Mouse (Mus musculus): ENCODE data around the gene AY761184. TPM values are rescaled to one million over a fixed set of nuclear protein-coding genes. Genes with fewer than 3 reads are reported as not detected.
"Not testable (repeated sequence)": the region's sequence is repeated elsewhere in the genome, so short reads cannot be mapped to it uniquely, and the experiment has no call there.

The AY761184 gene
- not detected in 2 replicates for polyA plus RNA-seq (2014; fragmentation: Nextera tagmentation; extraction: Ambion mirVana)

- H3K4me3 ChIP-seq (ENCODE audit: low read depth, low read length); H3K4me2 ChIP-seq (ENCODE audit: low read depth, low read length, severe bottlenecking); H3K4me1 ChIP-seq (replicated peaks; ENCODE audit: control insufficient read depth, insufficient read depth, low read length); H3K27me3 ChIP-seq (ENCODE audit: control insufficient read depth, insufficient read depth, low read length); H3K36me3 ChIP-seq (ENCODE audit: control insufficient read depth, insufficient read depth, low read length); DNase-seq (ENCODE audit: low spot score); ATAC-seq (replicated peaks; ENCODE audit: low FRiP score); H3K27ac ChIP-seq (ENCODE audit: low read depth, low read length); H3K9me3 ChIP-seq (ENCODE audit: control insufficient read depth, low read length); H3K9ac ChIP-seq (ENCODE audit: low read length): not testable (repeated sequence)
- WGBS = 71% methylated on average over 1 of the region's 2 CpGs
These were observed at the start of gene AY761184 for GRCm38 (mm10) chr8:21703545-21703944. AY761184 (minus strand) TSS chr8:21703645.

DNA sequence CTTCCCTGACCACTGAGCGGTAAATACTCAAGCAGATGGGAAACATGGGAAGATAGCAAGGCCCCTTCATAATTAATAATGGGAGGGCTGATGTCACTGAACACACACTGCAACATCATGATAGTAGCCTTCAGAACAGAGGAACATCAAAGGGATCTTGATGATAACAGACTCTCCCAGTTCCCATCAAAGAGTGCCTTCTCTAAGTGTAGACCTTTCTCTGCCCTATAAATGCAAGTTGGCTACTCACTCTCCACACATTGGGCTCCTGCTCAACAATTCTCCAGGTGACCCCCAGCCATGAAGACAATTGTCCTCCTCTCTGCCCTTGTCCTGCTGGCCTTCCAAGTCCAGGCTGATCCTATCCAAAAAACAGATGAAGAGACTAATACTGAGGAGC, 37.9 kb downstream of the AY761184 start, which contains the start of gene Defa34:
Defa34 (plus strand) TSS at position 301 of the 400 bp plus-strand sequence.
- not testable (repeated sequence) for H3K4me3 ChIP-seq (ENCODE audit: low read depth, low read length); H3K27ac ChIP-seq (ENCODE audit: low read depth, low read length); H3K4me2 ChIP-seq (ENCODE audit: low read depth, low read length, severe bottlenecking); DNase-seq (ENCODE audit: low spot score); H3K9ac ChIP-seq (ENCODE audit: low read length); H3K4me1 ChIP-seq (replicated peaks; ENCODE audit: control insufficient read depth, insufficient read depth, low read length); ATAC-seq (replicated peaks; ENCODE audit: low FRiP score); H3K9me3 ChIP-seq (ENCODE audit: control insufficient read depth, low read length); H3K27me3 ChIP-seq (ENCODE audit: control insufficient read depth, insufficient read depth, low read length); H3K36me3 ChIP-seq (ENCODE audit: control insufficient read depth, insufficient read depth, low read length)
- WGBS = no CpG with 5 or more reads among the region's 1 CpGs

DNA sequence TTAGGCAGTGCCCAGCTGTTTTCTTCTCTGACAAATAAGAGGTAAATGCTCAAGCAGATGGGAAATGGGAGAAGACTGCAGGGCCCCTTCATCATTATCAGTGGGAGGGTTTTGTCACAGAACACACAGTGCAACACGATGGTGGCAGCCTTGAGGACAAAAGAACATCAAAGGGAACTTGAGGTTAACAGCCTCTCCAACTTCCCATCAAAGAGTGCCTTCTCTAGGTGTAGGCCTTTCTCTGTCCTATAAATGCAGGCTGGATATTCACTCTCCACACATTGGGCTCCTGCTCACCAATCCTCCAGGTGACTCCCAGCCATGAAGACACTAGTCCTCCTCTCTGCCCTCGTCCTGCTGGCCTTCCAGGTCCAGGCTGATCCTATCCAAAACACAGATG, 48.0 kb downstream of the AY761184 start, which contains the start of gene Defa17:
Defa17 (plus strand) TSS at position 301 of the 400 bp plus-strand sequence.
- H3K27me3 ChIP-seq (ENCODE audit: control insufficient read depth, insufficient read depth, low read length); H3K36me3 ChIP-seq (ENCODE audit: control insufficient read depth, insufficient read depth, low read length); DNase-seq (ENCODE audit: low spot score); H3K9me3 ChIP-seq (ENCODE audit: control insufficient read depth, low read length); H3K4me1 ChIP-seq (replicated peaks; ENCODE audit: control insufficient read depth, insufficient read depth, low read length); H3K9ac ChIP-seq (ENCODE audit: low read length); H3K27ac ChIP-seq (ENCODE audit: low read depth, low read length); H3K4me3 ChIP-seq (ENCODE audit: low read depth, low read length); ATAC-seq (replicated peaks; ENCODE audit: low FRiP score); H3K4me2 ChIP-seq (ENCODE audit: low read depth, low read length, severe bottlenecking): not testable (repeated sequence)
- no CpG with 5 or more reads among the region's 2 CpGs for WGBS

Other genes with a start within 250 kb of the AY761184 start
- not detected in 2 replicates for gene Gm7849, start 247.1 kb downstream of the AY761184 start, polyA plus RNA-seq (2014; fragmentation: Nextera tagmentation; extraction: Ambion mirVana)
- not detected in 2 replicates for gene Defa20, start 194.4 kb downstream of the AY761184 start, polyA plus RNA-seq (2014; fragmentation: Nextera tagmentation; extraction: Ambion mirVana)
- gene Defa32, start 174.6 kb downstream of the AY761184 start, polyA plus RNA-seq (2014; fragmentation: Nextera tagmentation; extraction: Ambion mirVana) = not detected in 2 replicates
- not detected in 2 replicates for gene Defa37, start 138.3 kb downstream of the AY761184 start, polyA plus RNA-seq (2014; fragmentation: Nextera tagmentation; extraction: Ambion mirVana)
- not detected in 2 replicates for gene Defa28, start 120.6 kb downstream of the AY761184 start, polyA plus RNA-seq (2014; fragmentation: Nextera tagmentation; extraction: Ambion mirVana)
- gene Gm7861, start 109.1 kb downstream of the AY761184 start, polyA plus RNA-seq (2014; fragmentation: Nextera tagmentation; extraction: Ambion mirVana) = not detected in 2 replicates
- not detected in 2 replicates for gene Defa26, start 85.5 kb downstream of the AY761184 start, polyA plus RNA-seq (2014; fragmentation: Nextera tagmentation; extraction: Ambion mirVana)
- not detected in 2 replicates for gene Defa17, start 47.9 kb downstream of the AY761184 start, polyA plus RNA-seq (2014; fragmentation: Nextera tagmentation; extraction: Ambion mirVana)
- gene Defa34, start 37.8 kb downstream of the AY761184 start, polyA plus RNA-seq (2014; fragmentation: Nextera tagmentation; extraction: Ambion mirVana) = not detected in 2 replicates
- not detected in 2 replicates for gene Defa24, start 30.8 kb upstream of the AY761184 start, polyA plus RNA-seq (2014; fragmentation: Nextera tagmentation; extraction: Ambion mirVana)
- not detected in 2 replicates for gene Defb50, start 119.9 kb upstream of the AY761184 start, polyA plus RNA-seq (2014; fragmentation: Nextera tagmentation; extraction: Ambion mirVana)
- not detected in 2 replicates for gene Defb2, start 136.3 kb upstream of the AY761184 start, polyA plus RNA-seq (2014; fragmentation: Nextera tagmentation; extraction: Ambion mirVana)
- gene Defb10, start 155.3 kb upstream of the AY761184 start, polyA plus RNA-seq (2014; fragmentation: Nextera tagmentation; extraction: Ambion mirVana) = not detected in 2 replicates
- gene Defb9, start 181.8 kb upstream of the AY761184 start, polyA plus RNA-seq (2014; fragmentation: Nextera tagmentation; extraction: Ambion mirVana) = not detected in 2 replicates
- gene Defb11, start 202.8 kb upstream of the AY761184 start, polyA plus RNA-seq (2014; fragmentation: Nextera tagmentation; extraction: Ambion mirVana) = not detected in 2 replicates
- gene Defb15, start 229.1 kb upstream of the AY761184 start, polyA plus RNA-seq (2014; fragmentation: Nextera tagmentation; extraction: Ambion mirVana) = not detected in 2 replicates
- gene Defb35, start 234.7 kb upstream of the AY761184 start, polyA plus RNA-seq (2014; fragmentation: Nextera tagmentation; extraction: Ambion mirVana) = not detected in 2 replicates
- gene Defb13, start 243.1 kb upstream of the AY761184 start, polyA plus RNA-seq (2014; fragmentation: Nextera tagmentation; extraction: Ambion mirVana) = not detected in 2 replicates

Data from forebrain, embryonic 11.5 days (tissue).